Mouse (Mus musculus): ENCODE measurements around the gene Cacna1s. TPM values are rescaled to one million over a fixed set of nuclear protein-coding genes. Genes with fewer than 3 reads are reported as not detected.

Gene Cacna1s
- polyA plus RNA-seq, 1 experiment from 2014 or later = 2.4 TPM

GRCm38 (mm10) chr1:136085988-136086685, 33.6 kb downstream of the Cacna1s start:
- no peak overlapping the region for H3K4me3 ChIP-seq (replicated peaks)
- H3K9ac ChIP-seq (replicated peaks) = no peak overlapping the region
- no peak for ATAC-seq (ENCODE audit: insufficient number of reproducible peaks, insufficient read depth, low FRiP score, low TSS enrichment, low read depth)
- peaks cover 9% of the 10 kb centered on the region; the same call in 1 of the 2 replicates for H3K9me3 ChIP-seq
- no peak overlapping the region for H3K4me2 ChIP-seq
- no peaks in the 10 kb centered on the region for H3K4me1 ChIP-seq (replicated peaks)
- no peak overlapping the region for H3K27ac ChIP-seq
- WGBS = 84% methylated on average over 3 of the region's 3 CpGs
- no peaks in the 10 kb centered on the region for H3K36me3 ChIP-seq
- H3K27me3 ChIP-seq = no peaks in the 10 kb centered on the region

GRCm38 (mm10) chr1:136089368-136090165, 37.0 kb downstream of the Cacna1s start:
- Histone ChIP-seq H3K4me3 (replicated peaks) (no peak overlapping the region), H3K27ac (no peak overlapping the region), H3K27me3 (no peaks in the 10 kb centered on the region), H3K4me1 (replicated peaks) (no peaks in the 10 kb centered on the region), H3K9me3 (no peaks in the 10 kb centered on the region), H3K36me3 (no peaks in the 10 kb centered on the region), H3K9ac (replicated peaks) (no peak overlapping the region), H3K4me2 (no peak overlapping the region)
- no peak for ATAC-seq (ENCODE audit: insufficient number of reproducible peaks, insufficient read depth, low FRiP score, low TSS enrichment, low read depth)
- WGBS = 78% methylated on average over 9 of the region's 9 CpGs

GRCm38 (mm10) chr1:136093726-136094125, 41.2 kb downstream of the Cacna1s start:
- H3K27ac ChIP-seq = no peak overlapping the region
- H3K36me3 ChIP-seq = no peaks in the 10 kb centered on the region
- no peaks in the 10 kb centered on the region for H3K4me1 ChIP-seq (replicated peaks)
- WGBS = 61% methylated on average over 3 of the region's 3 CpGs
- 0 out of 2 replicates have a peak, but pooled peaks cover 5% of the 10 kb centered on the region for H3K27me3 ChIP-seq
- no peak overlapping the region for H3K9ac ChIP-seq (replicated peaks)
- H3K4me2 ChIP-seq = no peak overlapping the region
- no peak for ATAC-seq (ENCODE audit: insufficient number of reproducible peaks, insufficient read depth, low FRiP score, low TSS enrichment, low read depth)
- H3K9me3 ChIP-seq = no peaks in the 10 kb centered on the region
- no peak overlapping the region for H3K4me3 ChIP-seq (replicated peaks)

GRCm38 (mm10) chr1:136094807-136095206, 42.3 kb downstream of the Cacna1s start:
- no peak for ATAC-seq (ENCODE audit: insufficient number of reproducible peaks, insufficient read depth, low FRiP score, low TSS enrichment, low read depth)
- H3K4me2 ChIP-seq = no peak overlapping the region
- no peaks in the 10 kb centered on the region for H3K36me3 ChIP-seq
- no peaks in the 10 kb centered on the region for H3K9me3 ChIP-seq
- no peak overlapping the region for H3K9ac ChIP-seq (replicated peaks)
- H3K27me3 ChIP-seq = 0 out of 2 replicates have a peak, but pooled peaks cover 5% of the 10 kb centered on the region
- no peak overlapping the region for H3K4me3 ChIP-seq (replicated peaks)
- no peaks in the 10 kb centered on the region for H3K4me1 ChIP-seq (replicated peaks)
- 81% methylated on average over 5 of the region's 5 CpGs for WGBS
- no peak overlapping the region for H3K27ac ChIP-seq

DNA sequence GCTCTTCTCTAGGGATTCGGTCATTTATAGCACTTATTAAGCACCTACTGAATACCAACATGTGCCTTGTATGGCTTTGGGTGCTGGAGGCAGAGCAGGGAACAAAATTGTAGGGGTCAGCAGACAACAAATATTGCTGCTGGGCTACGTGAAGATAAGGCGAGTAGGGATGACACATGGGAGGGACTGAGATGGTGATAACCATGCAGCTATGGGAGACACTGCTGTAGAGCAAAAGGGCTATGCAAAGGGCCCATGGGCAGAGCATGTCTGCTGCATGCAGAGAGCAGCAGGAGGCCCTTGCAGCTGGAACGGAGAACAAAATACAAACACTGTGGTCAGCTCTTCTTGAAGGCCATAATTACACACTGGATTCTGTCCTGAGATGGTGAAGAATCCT, 49.5 kb downstream of the Cacna1s start:
- 79% methylated on average over 4 of the region's 4 CpGs for WGBS
- H3K4me3 ChIP-seq (replicated peaks) = no peak overlapping the region
- no peak overlapping the region for H3K27ac ChIP-seq
- no peak overlapping the region for H3K9ac ChIP-seq (replicated peaks)
- 0 out of 2 replicates have a peak, but pooled peaks cover 4% of the 10 kb centered on the region for H3K4me1 ChIP-seq (replicated peaks)
- ATAC-seq (ENCODE audit: insufficient number of reproducible peaks, insufficient read depth, low FRiP score, low TSS enrichment, low read depth) = no peak
- no peaks in the 10 kb centered on the region for H3K27me3 ChIP-seq
- no peak overlapping the region for H3K4me2 ChIP-seq
- no peaks in the 10 kb centered on the region for H3K9me3 ChIP-seq
- no peaks in the 10 kb centered on the region for H3K36me3 ChIP-seq

DNA sequence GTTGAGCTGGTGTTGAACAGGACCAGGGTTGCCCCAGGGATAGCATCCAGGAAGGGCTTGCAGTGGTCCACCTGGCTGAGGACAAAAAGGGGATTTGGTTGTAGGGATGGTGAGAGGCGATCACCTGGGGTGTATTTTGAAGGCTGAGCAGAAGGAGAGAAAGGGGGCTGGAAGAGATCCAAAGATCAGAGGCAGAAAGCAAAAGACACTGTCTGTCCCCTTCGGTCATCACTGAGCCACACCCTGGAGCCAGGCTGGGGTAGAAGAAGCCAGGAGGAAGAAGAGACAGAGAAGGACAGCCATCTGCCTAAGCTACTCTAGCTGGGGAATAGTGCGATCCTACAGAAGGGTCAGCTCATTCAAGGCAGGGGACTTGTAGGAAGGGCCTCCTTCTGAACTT, 50.0 kb downstream of the Cacna1s start:
- no peak overlapping the region for H3K9ac ChIP-seq (replicated peaks)
- H3K4me1 ChIP-seq (replicated peaks) = 0 out of 2 replicates have a peak, but pooled peaks cover 4% of the 10 kb centered on the region
- 69% methylated on average over 3 of the region's 3 CpGs for WGBS
- H3K4me2 ChIP-seq = no peak overlapping the region
- H3K9me3 ChIP-seq = no peaks in the 10 kb centered on the region
- ATAC-seq (ENCODE audit: insufficient number of reproducible peaks, insufficient read depth, low FRiP score, low TSS enrichment, low read depth) = no peak
- H3K4me3 ChIP-seq (replicated peaks) = no peak overlapping the region
- H3K27me3 ChIP-seq = no peaks in the 10 kb centered on the region
- no peak overlapping the region for H3K27ac ChIP-seq
- H3K36me3 ChIP-seq = no peaks in the 10 kb centered on the region

GRCm38 (mm10) chr1:136102981-136103380, 50.4 kb downstream of the Cacna1s start:
- Histone ChIP-seq H3K9me3 (no peaks in the 10 kb centered on the region), H3K27me3 (no peaks in the 10 kb centered on the region), H3K4me1 (replicated peaks) (0 out of 2 replicates have a peak, but pooled peaks cover 4% of the 10 kb centered on the region), H3K9ac (replicated peaks) (no peak overlapping the region), H3K4me2 (no peak overlapping the region), H3K36me3 (no peaks in the 10 kb centered on the region), H3K4me3 (replicated peaks) (no peak overlapping the region), H3K27ac (no peak overlapping the region)
- ATAC-seq (ENCODE audit: insufficient number of reproducible peaks, insufficient read depth, low FRiP score, low TSS enrichment, low read depth) = no peak
- 73% methylated on average over 2 of the region's 2 CpGs for WGBS

- 87% methylated on average over 7 of the region's 7 CpGs for WGBS
- ATAC-seq (ENCODE audit: insufficient number of reproducible peaks, insufficient read depth, low FRiP score, low TSS enrichment, low read depth) = no peak
- no peak overlapping the region for H3K4me2 ChIP-seq
- no peak overlapping the region for H3K4me3 ChIP-seq (replicated peaks)
- H3K4me1 ChIP-seq (replicated peaks) = 0 out of 2 replicates have a peak, but pooled peaks cover 4% of the 10 kb centered on the region
- H3K36me3 ChIP-seq = no peaks in the 10 kb centered on the region
- H3K9me3 ChIP-seq = no peaks in the 10 kb centered on the region
- H3K27me3 ChIP-seq = no peaks in the 10 kb centered on the region
- H3K27ac ChIP-seq = no peak overlapping the region
- no peak overlapping the region for H3K9ac ChIP-seq (replicated peaks)
These were observed 51.1 kb downstream of the Cacna1s start for GRCm38 (mm10) chr1:136103696-136104095.

DNA sequence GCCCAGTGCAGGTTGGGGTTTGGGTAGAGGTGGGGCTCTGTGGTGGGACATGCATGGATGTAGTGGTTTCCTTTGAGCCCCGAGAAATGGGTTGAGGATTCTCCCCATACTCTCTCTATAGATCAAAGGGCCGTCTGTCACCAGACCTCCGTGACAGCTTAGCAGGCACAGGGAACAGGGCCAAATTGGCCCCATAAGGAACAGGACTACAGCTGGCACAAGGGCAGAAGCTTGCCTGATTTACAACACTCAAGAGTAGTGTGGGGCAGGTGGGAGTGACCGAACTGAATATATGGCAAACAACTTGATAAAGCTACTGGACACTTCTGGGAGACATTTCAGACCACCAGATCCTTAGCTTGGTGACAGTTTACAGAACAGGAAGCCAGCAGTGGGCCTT, 52.2 kb downstream of the Cacna1s start:
- H3K36me3 ChIP-seq = no peaks in the 10 kb centered on the region
- no peak overlapping the region for H3K27ac ChIP-seq
- H3K9ac ChIP-seq (replicated peaks) = no peak overlapping the region
- no peaks in the 10 kb centered on the region for H3K9me3 ChIP-seq
- WGBS = 24% methylated on average over 4 of the region's 4 CpGs
- H3K4me2 ChIP-seq = no peak overlapping the region
- H3K27me3 ChIP-seq = no peaks in the 10 kb centered on the region
- H3K4me1 ChIP-seq (replicated peaks) = 0 out of 2 replicates have a peak, but pooled peaks cover 4% of the 10 kb centered on the region
- no peak for ATAC-seq (ENCODE audit: insufficient number of reproducible peaks, insufficient read depth, low FRiP score, low TSS enrichment, low read depth)
- no peak overlapping the region for H3K4me3 ChIP-seq (replicated peaks)

DNA sequence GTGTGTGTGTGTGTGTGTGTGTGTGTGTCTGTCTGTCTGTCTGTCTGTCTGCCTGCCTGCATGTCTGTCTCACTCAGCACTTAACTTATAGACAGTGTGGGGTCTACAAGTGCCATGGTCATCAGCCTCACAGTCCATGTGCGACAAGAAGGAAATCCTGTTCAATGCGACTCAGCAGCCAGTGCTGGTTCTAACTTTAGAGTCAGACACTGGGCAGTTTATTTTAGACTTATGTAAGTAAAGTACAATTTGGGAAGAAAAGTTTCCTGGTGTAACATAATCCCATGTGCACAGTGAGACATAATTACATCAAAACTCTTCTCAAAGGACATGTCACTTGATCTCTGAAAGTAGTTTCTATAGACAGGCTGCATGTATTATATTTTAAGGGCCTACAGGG, 56.9 kb downstream of the Cacna1s start:
- ATAC-seq (ENCODE audit: insufficient number of reproducible peaks, insufficient read depth, low FRiP score, low TSS enrichment, low read depth) = no peak
- Histone ChIP-seq H3K36me3 (no peaks in the 10 kb centered on the region), H3K4me2 (no peak overlapping the region), H3K9ac (replicated peaks) (no peak overlapping the region), H3K27ac (no peak overlapping the region), H3K9me3 (no peaks in the 10 kb centered on the region), H3K4me3 (replicated peaks) (no peak overlapping the region), H3K4me1 (replicated peaks) (0 out of 2 replicates have a peak, but pooled peaks cover 3% of the 10 kb centered on the region), H3K27me3 (no peaks in the 10 kb centered on the region)
- WGBS = 88% methylated on average over 2 of the region's 2 CpGs

DNA sequence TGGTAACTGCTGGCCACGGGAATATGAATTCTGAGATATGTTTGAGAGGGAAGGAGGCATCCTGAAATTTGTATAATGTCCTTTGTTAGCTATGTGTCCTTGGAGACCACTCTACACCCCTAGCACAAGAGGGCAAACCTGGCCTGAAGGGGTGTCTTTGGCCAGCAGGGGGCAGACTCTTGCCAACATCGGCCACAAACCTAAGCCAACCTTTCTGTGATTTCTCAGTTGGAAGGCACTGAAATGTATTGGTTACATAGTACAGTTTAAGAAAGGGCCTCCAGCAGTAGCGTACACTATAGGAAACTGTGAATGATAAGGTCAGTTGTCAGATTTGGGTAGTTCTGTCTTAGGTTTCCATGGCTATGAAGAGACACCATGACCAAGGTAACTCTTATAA, 63.6 kb downstream of the Cacna1s start:
- H3K9me3 ChIP-seq = no peaks in the 10 kb centered on the region
- no peak for ATAC-seq (ENCODE audit: insufficient number of reproducible peaks, insufficient read depth, low FRiP score, low TSS enrichment, low read depth)
- H3K4me1 ChIP-seq (replicated peaks) = peaks cover 29% of the 10 kb centered on the region
- H3K27me3 ChIP-seq = peaks cover 3% of the 10 kb centered on the region; the same call in 1 of the 2 replicates
- H3K27ac ChIP-seq = no peak overlapping the region
- H3K4me3 ChIP-seq (replicated peaks) = no peak overlapping the region
- no peaks in the 10 kb centered on the region for H3K36me3 ChIP-seq
- WGBS = 31% methylated on average over 3 of the region's 3 CpGs
- H3K4me2 ChIP-seq = no peak overlapping the region
- H3K9ac ChIP-seq (replicated peaks) = no peak overlapping the region

All from limb, embryonic 12.5 days (tissue).